Mouse (Mus musculus) CH12.LX (cell line): ENCODE results near the gene Casz1. TPM values are rescaled to one million over a fixed set of nuclear protein-coding genes. Genes with fewer than 3 reads are reported as not detected.

Experiments used
- DNase-seq: peaks from one replicate; pipeline ENCODE4 v3.0.0-alpha.2; 2013; ENCODE audit errors: extremely low read depth
- H3K27ac ChIP-seq: 2 replicates; pipeline ENCODE4 v1.5.1; 2012; ENCODE audit warnings: low read depth, mild to moderate bottlenecking, control low read depth, moderate library complexity; ENCODE audit not compliant: insufficient read depth
- H3K27me3 ChIP-seq: replicated peaks from 2 replicates; pipeline ENCODE3; 2012; ENCODE audit warnings: inconsistent platforms
- H3K36me3 ChIP-seq, 2 experiments: replicated peaks in 1 of 2; 2 replicates each; pipeline versions ENCODE3 to v1.6.1; 2012; ENCODE audit warnings: inconsistent platforms in 1 of 2, low read length in 1 of 2, mild to moderate bottlenecking in 1 of 2, mixed read lengths in 1 of 2, moderate library complexity in 1 of 2; ENCODE audit not compliant: control insufficient read depth in 1 of 2, insufficient read depth in 1 of 2
- H3K4me1 ChIP-seq, 2 experiments: 2 replicates each; pipeline ENCODE4 v1.6.1; 2012; ENCODE audit warnings: inconsistent platforms in 1 of 2, moderate library complexity in 1 of 2; ENCODE audit not compliant: insufficient read depth in 2 of 2, control insufficient read depth in 1 of 2
- H3K4me2 ChIP-seq: 2 replicates; pipeline ENCODE4 v1.6.1; 2012; ENCODE audit warnings: low read depth, mild to moderate bottlenecking, control low read depth; ENCODE audit not compliant: poor library complexity, insufficient read depth, severe bottlenecking
- H3K4me3 ChIP-seq, 3 experiments: fragments of 150-350 bp in 1 of 3; sonication (generic) in 1 of 3; replicated peaks in 1 of 3; 2 replicates each; pipeline versions ENCODE3 to v1.5.1; 2011 to 2012; ENCODE audit warnings: low read depth in 2 of 3, low read length in 2 of 3, mild to moderate bottlenecking in 2 of 3, moderate library complexity in 2 of 3, control low read depth in 1 of 3, improper control_type of control experiment in 1 of 3, inconsistent platforms in 1 of 3, mixed read lengths in 1 of 3; ENCODE audit not compliant: poor library complexity in 1 of 3
- H3K79me2 ChIP-seq: replicated peaks from 2 replicates; pipeline ENCODE4 v1.6.1; 2012; ENCODE audit warnings: mild to moderate bottlenecking, moderate library complexity; ENCODE audit not compliant: control insufficient read depth, poor library complexity, insufficient read depth, severe bottlenecking; ENCODE audit errors: extremely low read depth
- H3K9ac ChIP-seq: 2 replicates; pipeline ENCODE4 v1.6.1; 2012; ENCODE audit warnings: low read depth, mild to moderate bottlenecking, control low read depth, moderate library complexity; ENCODE audit not compliant: insufficient read depth
- H3K9me3 ChIP-seq: replicated peaks from 2 replicates; pipeline ENCODE3; 2012; ENCODE audit warnings: low read length, inconsistent platforms, mixed read lengths
- BHLHE40 ChIP-seq: IDR thresholded peaks from 2 replicates; pipeline ENCODE4 v1.6.1; 2011; ENCODE audit warnings: mild to moderate bottlenecking, low read depth, low read length, improper control_type of control experiment
- CHD1 ChIP-seq: IDR thresholded peaks from 2 replicates; pipeline ENCODE4 v1.6.1; 2012; ENCODE audit warnings: low read depth, low read length, improper control_type of control experiment, inconsistent platforms
- CHD2 ChIP-seq: IDR thresholded peaks from 2 replicates; pipeline ENCODE4 v1.6.1; 2011; ENCODE audit warnings: low read length, improper control_type of control experiment
- E2F4 ChIP-seq: IDR thresholded peaks from 2 replicates; pipeline ENCODE4 v1.6.1; 2011; ENCODE audit warnings: low read depth, low read length, improper control_type of control experiment; ENCODE audit not compliant: insufficient replicate concordance
- EP300 ChIP-seq: IDR thresholded peaks from 2 replicates; pipeline ENCODE4 v1.6.1; 2011; ENCODE audit warnings: low read length, improper control_type of control experiment
- IRF4 ChIP-seq: IDR thresholded peaks from 2 replicates; pipeline ENCODE4 v1.6.1; 2014; ENCODE audit warnings: low read depth, mild to moderate bottlenecking, inconsistent platforms, low read length, improper control_type of control experiment
- KAT2A ChIP-seq: IDR thresholded peaks from 2 replicates; pipeline ENCODE4 v1.6.1; 2012; ENCODE audit warnings: low read length, improper control_type of control experiment, inconsistent platforms; ENCODE audit not compliant: insufficient replicate concordance
- MEF2A ChIP-seq: IDR thresholded peaks from 2 replicates; pipeline ENCODE4 v1.6.1; 2014; ENCODE audit warnings: low read depth, mild to moderate bottlenecking, inconsistent platforms, low read length, improper control_type of control experiment, borderline replicate concordance
- MYC ChIP-seq: IDR thresholded peaks from 2 replicates; pipeline ENCODE4 v1.6.1; 2011; ENCODE audit warnings: low read depth, mild to moderate bottlenecking, improper control_type of control experiment, low read length
- NRF1 ChIP-seq: IDR thresholded peaks from 2 replicates; pipeline ENCODE4 v1.6.1; 2014; ENCODE audit warnings: low read depth, mild to moderate bottlenecking, inconsistent platforms, low read length, improper control_type of control experiment, moderate library complexity
- PAX5 ChIP-seq: IDR thresholded peaks from 2 replicates; pipeline ENCODE4 v1.6.1; 2012; ENCODE audit warnings: low read length, inconsistent platforms, mixed read lengths
- SIN3A ChIP-seq: IDR thresholded peaks from 2 replicates; pipeline ENCODE4 v1.6.1; 2012; ENCODE audit warnings: low read length, improper control_type of control experiment, inconsistent platforms
- SMC3 ChIP-seq: IDR thresholded peaks from 2 replicates; pipeline ENCODE4 v1.6.1; 2011; ENCODE audit warnings: low read depth, low read length, improper control_type of control experiment
- TBP ChIP-seq: conservative IDR thresholded peaks from 2 replicates; pipeline ENCODE4 v1.6.1; 2011; ENCODE audit warnings: low read depth, low read length, improper control_type of control experiment
- TCF12 ChIP-seq: IDR thresholded peaks from 2 replicates; pipeline ENCODE4 v1.6.1; 2014; ENCODE audit warnings: low read depth, mild to moderate bottlenecking, inconsistent platforms, low read length, improper control_type of control experiment
- UBTF ChIP-seq: IDR thresholded peaks from 2 replicates; pipeline ENCODE4 v1.6.1; 2012; ENCODE audit warnings: low read depth, mild to moderate bottlenecking, inconsistent platforms, low read length, improper control_type of control experiment, moderate library complexity
- USF2 ChIP-seq: conservative IDR thresholded peaks from 2 replicates; pipeline ENCODE4 v1.6.1; 2011; ENCODE audit warnings: low read depth, low read length, improper control_type of control experiment
- ZKSCAN1 ChIP-seq: IDR thresholded peaks from 2 replicates; pipeline ENCODE4 v1.6.1; 2012; ENCODE audit warnings: low read depth, inconsistent platforms, low read length, improper control_type of control experiment, borderline replicate concordance
- ZMIZ1 ChIP-seq: IDR thresholded peaks from 2 replicates; pipeline ENCODE4 v1.6.1; 2012; ENCODE audit warnings: low read depth, mild to moderate bottlenecking, inconsistent platforms, low read length, improper control_type of control experiment
- ZNF384 ChIP-seq: IDR thresholded peaks from 2 replicates; pipeline ENCODE4 v1.6.1; 2012; ENCODE audit warnings: low read depth, low read length, improper control_type of control experiment, inconsistent platforms
- dilution Hi-C: fragments of 300-500 bp; cut with MboI; formaldehyde crosslinking; loops from 2 replicates; pipeline ENCODE4 v1.14.3; 2020; ENCODE audit warnings: low sequenced_read_pairs; ENCODE audit not compliant: extremely low pct_unique_long_range_greater_than_20kb, extremely low pct_ligation_motif_present
- in situ Hi-C: fragments of 300-500 bp; cut with MboI; formaldehyde crosslinking; loops from 3 replicates; pipeline ENCODE4 v1.14.3; 2019; ENCODE audit warnings: low sequenced_read_pairs, low pct_ligation_motif_present, low pct_unique_long_range_greater_than_20kb, mixed read lengths
- polyA plus RNA-seq: library from polyadenylated mRNA; unstranded; fragments of >175 nt; gene quantifications from 2 replicates; pipeline ENCODE4 v1.2.1, GENCODE M21; 2012; ENCODE audit warnings: low read depth; ENCODE audit not compliant: insufficient read length
- total RNA-seq, 2 experiments: library from RNA; depleted of rRNA; stranded (reverse); fragments of 300-350 nt in 1 of 2; fragments of >200 nt in 1 of 2; gene quantifications; 2 replicates each; pipeline ENCODE4 v1.2.3; 2012 to 2014

The Casz1 gene
- total and polyA plus RNA-seq, 3 experiments, result 0.12 to 0.36 (median 0.17) TPM

GRCm38 (mm10) chr4:148908760-148909510 is 104.7 kb downstream of the Casz1 start (continued):
- TF ChIP-seq PAX5, result no peak

DNA sequence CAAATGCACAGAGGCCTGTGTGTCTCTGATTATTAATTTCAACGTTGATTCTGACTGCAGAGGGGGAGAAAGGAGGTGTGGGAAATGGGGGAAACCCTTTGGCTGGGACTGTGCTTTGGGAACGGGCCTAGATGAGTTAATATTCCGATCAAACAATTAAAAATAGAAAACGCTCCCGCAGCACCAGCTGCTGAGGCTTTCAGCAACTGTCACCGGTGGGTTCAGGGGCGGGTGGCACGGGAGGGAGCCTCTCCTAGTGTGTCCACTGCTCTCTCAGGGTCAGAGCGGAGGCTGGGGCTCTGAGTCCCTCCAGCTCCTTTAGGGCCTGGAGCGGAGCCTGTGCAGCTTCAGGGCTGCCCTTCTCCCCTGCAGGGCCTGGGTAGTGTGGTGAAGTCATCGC is 105.3 kb downstream of the Casz1 start:
- dilution Hi-C loops, result no loop called here
- TF ChIP-seq KAT2A, result no peak
- no peak for TF ChIP-seq E2F4
- TF ChIP-seq IRF4, result no peak
- no peak for TF ChIP-seq CHD2
- TF ChIP-seq USF2, result no peak
- no peak for TF ChIP-seq MYC

DNA sequence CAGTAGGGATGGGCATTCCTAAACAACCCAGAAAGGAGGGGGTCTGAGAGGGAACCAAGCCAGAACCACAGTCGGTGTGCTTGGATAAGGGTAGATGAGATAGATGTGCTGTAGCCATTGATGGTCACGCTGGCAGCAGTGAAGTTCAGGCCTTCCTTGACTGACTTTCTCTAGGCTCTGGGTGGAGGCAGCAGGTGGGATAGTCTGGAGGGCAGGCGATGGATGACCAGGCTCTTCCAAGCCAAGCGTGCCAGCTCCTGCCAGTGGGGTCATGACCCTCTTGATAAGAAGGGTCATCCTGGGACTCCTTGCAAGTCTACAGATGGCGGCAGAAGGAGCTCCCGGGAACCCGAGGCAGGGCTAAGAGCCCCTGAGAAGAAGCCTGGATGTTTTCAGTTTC is 107.9 kb downstream of the Casz1 start:
- dilution Hi-C loops, result no loop called here
- H3K79me2 ChIP-seq, result no peaks in the 10 kb centered on the region
- peaks cover 2 to 6% of the 10 kb centered on the region in 2 experiments; a peak in 3 of 4 replicates for H3K4me1 ChIP-seq
- no peak overlapping the region for H3K27ac ChIP-seq
- H3K4me3 ChIP-seq, result no peak overlapping the region
- H3K36me3 ChIP-seq, result no peaks in the 10 kb centered on the region
- H3K9ac ChIP-seq, result no peak overlapping the region
- in situ Hi-C loops, result loop anchor here (10.0 kb wide), 1 partner anchor 153 kb away; no protein-coding TSS in a partner anchor
- TF ChIP-seq PAX5 (no peak), E2F4 (no peak), KAT2A (no peak), UBTF (no peak), NRF1 (no peak), EP300 (no peak), SMC3 (no peak), CHD1 (no peak), TCF12 (no peak), MEF2A (no peak), CHD2 (no peak), USF2 (no peak), ZNF384 (no peak), ZKSCAN1 (no peak), BHLHE40 (no peak), TBP (no peak), SIN3A (no peak), ZMIZ1 (no peak)
- H3K9me3 ChIP-seq, result no peaks in the 10 kb centered on the region
- DNase-seq, result no peak
- no peak overlapping the region for H3K4me2 ChIP-seq
- peaks cover 67% of the 10 kb centered on the region for H3K27me3 ChIP-seq

More for the DNA sequence above, 105.3 kb downstream of the Casz1 start:
- Histone ChIP-seq H3K9me3 (no peaks in the 10 kb centered on the region), H3K79me2 (no peaks in the 10 kb centered on the region), H3K4me1 (peaks cover 2 to 6% of the 10 kb centered on the region in 2 experiments; a peak in 3 of 4 replicates), H3K4me2 (no peak overlapping the region), H3K27me3 (peaks cover 74% of the 10 kb centered on the region), H3K9ac (no peak overlapping the region), H3K27ac (no peak overlapping the region), H3K36me3 (no peaks in the 10 kb centered on the region), H3K4me3 (no peak overlapping the region)
- DNase-seq, result no peak
- in situ Hi-C loops, result no loop called here
